Mouse (Mus musculus) regulatory T cell (primary cell): ENCODE measurements around the gene Shld2.
"Not testable (repeated sequence)": the region's sequence is repeated elsewhere in the genome, so short reads cannot be mapped to it uniquely, and the experiment has no call there.

Experiments used
- in situ Hi-C: fragments of 300-600 bp; cut with MboI, MseI; formaldehyde crosslinking; loops from one replicate; pipeline ENCODE4 v1.15.1; 2025; ENCODE audit warnings: high pct_unique_total_duplicates

Gene Shld2

DNA sequence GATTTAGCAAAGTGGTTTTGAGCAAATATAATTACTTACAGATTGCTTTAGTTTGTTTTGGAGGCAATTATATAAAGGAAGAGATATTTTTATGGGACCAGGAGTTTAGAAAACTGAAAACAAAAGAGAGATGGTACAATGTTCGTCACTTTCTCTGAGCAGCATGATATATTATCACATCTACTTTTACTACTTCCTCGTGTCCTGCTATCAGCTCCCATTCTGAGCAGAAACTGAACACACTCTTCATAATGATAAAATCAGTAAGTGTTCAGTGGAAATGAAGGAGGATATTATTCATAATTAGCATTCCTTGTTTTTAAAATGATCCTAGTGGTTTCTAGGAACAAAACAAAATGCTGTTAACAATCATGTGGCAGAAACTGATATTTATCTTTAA lies 21.9 kb downstream of the Shld2 start:
- in situ Hi-C loops: no loop called here

DNA sequence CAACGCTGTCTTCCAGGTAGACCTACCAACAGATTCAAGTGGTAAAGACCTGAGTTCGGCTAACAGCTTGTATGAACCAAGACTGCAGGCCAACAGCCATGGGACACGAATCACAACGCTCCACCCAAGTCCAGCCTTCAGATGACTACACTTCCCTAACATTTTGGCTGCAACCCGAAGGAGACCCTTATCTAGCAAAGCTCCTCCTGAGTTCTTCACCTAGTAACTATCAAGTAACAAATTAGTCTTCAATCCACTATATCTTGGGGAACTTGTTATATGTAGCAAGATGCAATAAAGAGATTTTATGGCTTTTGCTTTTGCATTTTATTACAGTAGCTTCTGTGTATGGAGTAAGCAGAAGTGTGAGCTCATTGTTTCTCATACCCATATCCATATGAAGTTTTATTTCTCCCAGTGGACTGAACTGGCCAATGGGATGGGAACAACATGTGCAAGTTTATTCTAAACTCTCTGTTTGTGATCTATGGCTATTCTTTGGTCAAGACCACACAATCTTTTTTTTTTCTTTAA lies 28.5 kb downstream of the Shld2 start:
- in situ Hi-C loops: no loop called here

DNA sequence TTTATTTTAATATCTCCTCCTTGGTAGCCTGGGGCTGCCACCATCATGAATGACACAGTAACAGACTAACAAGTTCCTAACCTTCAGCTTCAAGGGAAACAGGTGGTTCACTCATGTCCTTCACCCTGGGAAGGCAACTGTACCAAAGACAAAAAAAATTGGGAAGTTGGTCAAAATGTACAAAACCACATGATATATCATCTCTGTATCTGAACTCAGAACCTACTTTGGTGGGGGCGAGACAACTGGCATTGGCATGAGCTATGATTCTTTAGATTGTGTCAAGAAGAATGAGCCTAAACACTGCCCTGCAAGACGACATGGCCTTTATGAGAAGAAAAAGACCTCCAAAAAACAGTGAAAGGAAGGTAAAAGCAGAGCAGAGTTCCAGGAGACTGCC lies 29.5 kb downstream of the Shld2 start:
- in situ Hi-C loops: no loop called here

DNA sequence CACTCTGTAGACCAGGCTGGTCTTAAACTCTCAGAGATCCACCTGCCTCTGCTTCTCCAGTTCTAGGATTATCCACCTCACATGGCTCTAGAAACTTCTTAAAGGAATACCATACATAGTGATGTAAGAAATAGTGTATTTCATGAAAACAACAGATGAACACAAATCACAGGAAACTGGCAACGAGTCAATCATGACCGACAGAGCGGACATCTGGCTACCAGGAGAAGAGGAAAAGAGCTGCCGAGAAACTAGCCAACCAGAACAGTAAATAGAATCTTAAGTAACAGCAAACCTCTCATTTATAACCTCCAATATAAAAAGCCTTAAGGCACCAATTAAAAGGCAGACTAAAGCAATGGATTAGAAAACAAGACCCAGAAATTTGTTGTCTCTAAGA lies 30.6 kb downstream of the Shld2 start:
- in situ Hi-C loops: no loop called here

DNA sequence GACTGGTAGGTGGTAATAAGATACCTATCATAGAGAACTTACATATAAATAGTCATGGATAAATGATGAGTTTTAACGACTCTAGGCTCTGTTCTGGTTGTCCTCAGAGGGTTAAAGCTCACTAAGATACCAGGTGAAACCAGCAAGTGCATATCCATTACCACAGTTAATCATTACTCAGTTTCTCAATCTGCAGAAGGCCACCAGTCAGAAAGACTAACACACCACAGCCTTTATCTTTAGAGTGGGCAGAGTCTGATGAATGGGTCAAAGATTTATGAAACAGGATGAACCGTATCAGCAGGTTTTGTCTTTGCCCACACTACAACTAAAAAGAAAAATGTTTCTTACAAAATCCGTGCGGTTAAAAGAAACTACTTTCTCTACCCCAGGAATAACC lies 35.1 kb downstream of the Shld2 start:
- in situ Hi-C loops: no loop called here

DNA sequence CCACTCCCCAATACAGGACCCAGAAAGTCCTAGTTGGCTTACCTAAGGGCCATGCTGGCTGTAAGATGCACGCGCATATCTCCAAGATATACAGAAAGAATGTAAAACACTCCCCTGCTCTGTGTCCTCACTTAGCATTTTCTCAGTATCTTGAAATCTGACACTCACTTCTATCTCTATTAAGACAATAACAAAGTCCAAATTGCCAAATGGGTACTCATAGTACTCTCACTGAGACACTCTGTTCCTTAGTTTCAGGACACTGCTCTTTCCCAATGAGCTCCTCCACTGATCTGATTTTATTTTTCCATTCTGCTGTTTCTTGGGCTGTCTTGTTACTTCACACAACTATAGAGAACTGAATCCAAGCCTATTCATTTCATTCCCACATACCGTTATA lies 36.2 kb downstream of the Shld2 start:
- in situ Hi-C loops: no loop called here

DNA sequence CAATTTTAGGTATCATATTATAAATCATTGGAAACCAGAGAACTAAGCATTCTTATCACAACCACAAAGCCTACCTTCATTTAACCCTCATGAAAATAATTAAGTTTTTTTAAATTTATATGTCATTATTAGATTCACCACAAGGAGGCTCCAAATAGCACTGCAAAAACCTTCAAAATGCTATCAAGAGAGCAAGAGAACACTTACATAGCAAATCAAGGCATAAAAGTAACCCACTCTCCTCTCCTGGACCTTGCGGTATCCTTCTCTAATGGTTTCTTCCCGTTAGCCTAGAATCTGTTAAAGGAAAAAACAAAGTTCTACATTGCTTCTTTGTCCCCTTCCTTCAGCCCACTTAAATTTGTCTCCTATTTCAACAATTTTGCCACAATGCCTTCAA lies 37.0 kb downstream of the Shld2 start:
- in situ Hi-C loops: no loop called here

DNA sequence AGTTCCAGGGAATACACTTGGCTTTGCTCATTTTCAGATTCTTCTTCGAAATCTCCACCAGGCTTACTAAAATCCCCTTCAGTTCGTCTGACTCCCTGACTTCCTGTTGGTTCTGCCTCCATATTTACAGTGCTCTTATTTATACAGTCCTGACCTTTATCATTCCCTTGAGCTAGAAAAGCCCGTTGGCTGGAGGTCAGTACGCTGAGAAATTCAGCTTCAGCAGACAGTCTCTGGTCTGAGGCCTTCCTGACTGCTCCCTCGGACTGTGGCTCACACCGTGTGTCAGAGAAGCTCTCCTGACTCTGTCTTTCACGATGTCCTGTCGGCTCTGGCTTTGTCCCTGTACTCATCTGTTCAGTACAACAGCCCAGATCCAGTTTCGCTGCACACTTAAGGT lies 42.2 kb downstream of the Shld2 start:
- in situ Hi-C loops: no loop called here

DNA sequence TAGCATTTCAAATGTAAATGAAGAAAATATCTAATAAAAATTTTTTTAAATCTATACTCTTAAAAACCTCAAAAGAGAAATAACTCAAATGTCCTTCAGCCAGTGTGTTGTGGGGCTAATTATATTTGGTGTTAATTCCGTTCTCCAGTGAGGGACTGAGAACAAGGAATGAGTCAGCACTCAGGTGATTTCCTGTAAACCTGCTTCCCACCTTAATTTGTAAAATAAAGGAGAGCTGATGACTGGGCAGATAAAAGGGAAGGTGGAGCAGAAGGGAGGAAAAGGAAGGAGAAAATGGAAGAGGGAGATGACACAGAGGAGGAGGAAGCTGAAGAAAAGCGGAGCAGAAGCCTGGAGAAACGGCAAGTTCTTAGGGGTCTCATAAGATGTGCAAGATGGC lies 51.8 kb downstream of the Shld2 start:
- in situ Hi-C loops: not testable (repeated sequence)

DNA sequence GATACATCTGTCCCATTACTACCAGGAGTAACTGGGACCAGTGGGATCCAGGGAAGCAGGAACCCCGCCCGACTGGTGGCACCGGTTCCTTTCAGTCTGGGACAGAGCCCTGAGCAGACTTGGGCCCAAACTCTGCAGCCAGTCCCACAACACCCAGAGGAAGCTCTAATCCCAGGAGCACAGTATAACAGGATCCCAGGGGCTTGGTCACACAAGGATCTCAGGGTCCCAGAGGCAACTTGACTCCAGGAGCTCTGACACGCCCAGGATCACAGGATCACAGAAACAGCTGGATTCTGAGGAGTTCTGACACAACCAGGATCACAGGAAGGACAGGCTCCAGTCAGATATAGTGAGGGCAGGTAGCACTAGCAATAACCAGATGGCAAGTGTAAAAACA lies 57.0 kb downstream of the Shld2 start:
- in situ Hi-C loops: no loop called here

DNA sequence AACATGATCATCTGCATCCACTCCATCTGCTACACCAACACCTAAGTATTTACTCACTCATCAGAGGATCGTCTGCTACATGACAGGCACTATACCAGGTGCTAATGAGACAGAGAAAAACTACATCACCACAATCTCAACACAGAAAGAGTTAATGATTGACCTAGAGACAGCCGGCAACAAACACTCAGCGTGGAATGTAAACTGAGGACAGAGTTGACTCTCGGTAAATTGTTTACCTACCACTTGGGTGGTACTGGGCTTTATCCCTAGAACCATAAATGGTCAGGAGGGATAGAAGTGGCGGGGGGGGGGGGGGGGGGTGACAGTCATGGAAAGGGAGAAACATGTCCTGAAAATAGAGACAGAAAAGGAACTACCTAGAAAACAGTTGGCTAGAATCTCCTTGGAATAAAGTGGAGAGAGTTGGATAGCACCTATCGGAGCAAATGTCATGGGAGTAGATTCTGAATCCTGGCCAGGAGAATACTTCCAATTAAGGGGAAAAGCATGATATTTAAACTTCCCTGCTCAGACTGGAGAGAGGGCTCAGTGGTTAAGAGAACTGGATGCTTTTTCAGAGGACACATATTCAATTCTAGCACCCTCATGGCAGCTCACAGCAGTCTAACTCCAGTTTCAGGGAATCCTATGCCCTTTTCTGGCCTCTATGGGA lies 57.7 kb downstream of the Shld2 start:
- in situ Hi-C loops: no loop called here

DNA sequence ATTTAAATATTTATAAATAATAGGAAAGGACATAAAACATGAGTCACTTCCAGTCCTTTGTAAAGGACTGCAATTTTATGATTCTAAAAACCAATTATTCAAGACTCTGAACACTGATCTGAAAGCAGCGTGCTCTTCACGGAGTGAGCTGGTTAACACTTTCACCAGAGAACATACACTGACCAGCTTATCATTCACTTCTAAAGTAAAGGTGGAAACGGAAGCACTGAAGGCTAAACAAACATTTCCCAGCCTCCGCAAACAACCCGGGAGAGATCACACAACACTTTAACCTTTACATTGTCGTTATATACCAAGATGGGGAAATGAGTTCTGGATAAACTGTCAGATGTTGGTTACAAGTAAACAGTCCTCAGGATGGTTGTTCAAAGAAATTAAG lies 69.6 kb downstream of the Shld2 start:
- in situ Hi-C loops: no loop called here

DNA sequence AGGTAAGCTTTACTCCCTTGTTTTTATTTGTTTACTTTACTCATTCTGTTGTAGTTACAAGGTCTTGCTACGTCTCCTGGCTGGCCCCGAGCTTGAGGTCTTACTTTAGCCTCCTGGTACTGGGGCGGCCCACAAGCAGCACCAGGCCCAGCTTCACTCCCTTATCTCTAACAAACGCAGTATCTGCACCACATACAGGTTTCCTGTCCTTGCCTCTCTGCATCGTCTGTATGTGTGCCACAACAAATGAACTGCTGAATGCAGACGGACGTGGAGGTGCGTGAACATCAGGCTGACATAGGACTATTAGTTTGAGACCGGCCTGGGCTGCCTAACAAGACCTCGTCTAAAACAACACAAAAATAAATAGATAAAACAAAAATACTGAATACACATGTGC lies 70.0 kb downstream of the Shld2 start:
- in situ Hi-C loops: no loop called here

DNA sequence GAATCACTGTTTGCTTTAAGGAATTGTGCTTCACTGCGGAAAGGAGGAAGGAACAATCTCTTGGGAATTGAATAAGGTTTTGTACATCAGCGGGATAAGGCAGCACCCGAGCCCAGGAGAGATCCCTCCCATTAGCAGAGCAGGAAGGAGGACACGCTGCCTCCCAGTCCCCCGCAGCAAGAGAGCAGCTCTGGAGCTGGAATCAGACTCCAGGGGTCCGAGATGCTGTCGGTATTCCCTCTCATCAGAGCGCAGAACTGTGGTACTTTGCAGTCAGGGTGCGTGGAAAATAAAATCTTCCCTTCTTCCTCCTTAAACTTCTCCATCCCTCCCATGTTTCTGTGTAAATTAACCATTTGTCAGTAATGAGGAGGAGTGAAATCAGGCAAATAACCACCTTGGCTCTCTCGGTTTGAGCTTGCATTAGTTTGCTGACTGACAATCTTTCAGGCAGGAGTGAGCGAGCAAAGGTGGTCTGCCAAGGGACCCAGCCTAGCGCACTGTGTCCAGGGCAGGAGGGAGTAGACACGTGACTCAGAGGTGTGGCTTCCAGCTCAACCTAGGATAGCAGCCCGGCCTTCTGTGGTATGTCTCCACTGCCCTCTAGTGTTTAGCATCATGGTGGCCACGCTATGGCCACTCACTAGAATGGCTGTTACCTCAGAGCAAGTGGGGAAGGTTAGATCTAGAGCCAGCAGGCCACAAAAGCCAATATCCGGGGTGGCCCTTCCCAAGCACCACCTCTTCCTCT lies 75.5 kb downstream of the Shld2 start:
- in situ Hi-C loops: no loop called here

DNA sequence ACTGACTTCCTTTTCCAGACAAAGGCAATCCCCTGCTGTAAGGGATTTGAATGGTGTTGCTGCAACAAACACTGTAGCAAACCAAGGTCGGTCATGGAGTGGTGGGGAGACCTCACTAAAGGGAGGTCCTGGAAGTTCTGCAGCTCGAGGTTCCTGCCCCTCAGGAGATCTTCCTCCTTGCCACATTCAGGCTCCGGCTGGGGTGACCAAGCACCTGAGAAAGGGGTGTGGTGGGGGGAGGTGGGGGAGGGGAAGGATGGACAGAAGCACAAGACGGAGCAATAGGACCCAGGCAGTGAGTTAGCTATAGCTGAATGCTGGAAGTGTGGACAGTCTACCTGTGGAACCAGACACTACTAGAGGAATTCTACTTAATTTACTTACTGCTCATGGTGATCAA lies 76.4 kb downstream of the Shld2 start:
- in situ Hi-C loops: no loop called here

DNA sequence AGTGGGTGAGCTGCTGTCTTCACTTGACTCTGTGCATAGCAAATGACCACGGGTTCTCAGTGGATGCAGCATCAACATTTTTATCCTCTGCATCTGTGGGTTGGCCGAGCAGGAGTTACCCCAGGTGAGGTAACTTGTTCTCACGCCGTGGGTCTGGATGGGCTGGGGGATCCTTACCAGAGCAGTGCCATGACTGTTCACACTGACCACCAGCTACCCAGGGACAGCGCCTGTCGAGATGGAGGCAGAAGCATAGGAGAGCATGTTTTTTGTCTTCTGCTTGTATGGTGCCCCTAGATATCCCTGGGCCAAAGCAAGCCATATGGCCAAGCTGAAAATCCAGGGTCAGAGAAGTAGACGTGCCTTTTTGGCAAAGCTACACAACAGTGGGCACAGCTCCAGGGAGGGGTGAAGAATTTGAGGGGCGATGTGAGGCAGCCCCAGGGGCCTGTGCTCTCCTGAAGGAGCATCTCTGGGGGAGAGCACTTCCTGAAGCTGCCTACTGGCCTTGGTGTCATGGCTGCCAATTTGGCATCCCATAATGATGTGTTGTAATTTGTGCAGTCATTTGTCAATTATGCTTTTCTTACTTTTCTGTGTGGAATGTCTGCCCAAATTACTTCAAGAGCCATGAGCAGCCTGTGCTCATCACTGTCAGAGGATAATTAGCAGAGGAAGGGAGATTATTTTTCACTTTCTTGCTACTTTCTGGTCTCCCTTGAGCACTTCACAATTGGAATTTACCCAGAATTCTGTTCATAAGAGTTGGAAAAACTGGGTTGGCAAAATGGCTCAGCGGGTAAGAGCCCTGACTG lies 77.2 kb downstream of the Shld2 start:
- in situ Hi-C loops: no loop called here

DNA sequence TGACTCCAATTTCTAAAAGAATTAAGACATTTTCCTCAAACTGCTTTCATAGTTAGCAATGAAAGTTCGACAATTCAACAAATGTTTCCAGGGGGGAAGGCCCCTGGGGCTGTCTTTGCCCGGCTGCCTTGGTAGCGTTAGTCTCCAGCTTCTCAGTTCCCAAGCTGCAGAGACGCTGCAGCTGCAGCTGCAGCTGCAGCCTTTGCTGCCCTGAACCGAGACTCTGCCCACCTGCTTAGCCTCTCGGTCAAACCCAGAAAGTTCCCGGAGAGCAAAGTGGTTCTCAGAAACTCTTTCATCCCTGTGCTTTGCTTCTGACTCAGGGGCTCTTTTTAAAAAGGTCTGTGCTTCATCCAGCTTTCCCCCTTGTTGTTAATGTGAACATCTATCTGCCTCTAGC lies 78.0 kb downstream of the Shld2 start:
- in situ Hi-C loops: no loop called here

DNA sequence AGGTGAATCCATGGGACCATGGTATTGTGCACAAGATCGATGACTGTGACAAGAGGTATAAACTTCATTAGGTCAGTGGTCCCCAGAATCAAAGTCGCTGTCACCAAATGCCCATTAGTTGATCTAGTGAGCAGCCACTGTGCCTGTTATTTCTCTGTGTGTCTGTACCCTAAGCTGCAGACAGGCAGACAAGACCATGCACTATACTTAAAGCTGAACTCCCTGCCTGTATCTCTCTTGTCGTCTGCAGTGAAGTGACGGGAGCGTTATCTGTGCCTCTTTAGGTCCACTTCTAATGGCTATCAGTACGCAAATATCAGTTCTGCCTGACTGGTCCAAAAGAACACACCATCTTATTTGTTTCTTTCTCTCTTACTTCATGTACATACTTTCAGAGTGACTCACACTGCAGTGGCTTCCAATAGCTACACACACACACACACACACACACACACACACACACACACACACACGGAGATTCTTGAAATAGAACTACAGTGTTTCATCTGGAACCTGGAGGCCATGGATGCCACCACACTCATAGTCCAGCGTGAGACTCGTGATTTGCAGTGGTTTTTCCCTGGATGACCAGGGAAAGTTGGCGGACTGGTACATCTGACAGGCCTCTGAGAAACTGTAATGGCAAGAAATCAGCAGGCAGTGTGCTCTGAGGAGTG lies 81.3 kb downstream of the Shld2 start:
- in situ Hi-C loops: no loop called here

DNA sequence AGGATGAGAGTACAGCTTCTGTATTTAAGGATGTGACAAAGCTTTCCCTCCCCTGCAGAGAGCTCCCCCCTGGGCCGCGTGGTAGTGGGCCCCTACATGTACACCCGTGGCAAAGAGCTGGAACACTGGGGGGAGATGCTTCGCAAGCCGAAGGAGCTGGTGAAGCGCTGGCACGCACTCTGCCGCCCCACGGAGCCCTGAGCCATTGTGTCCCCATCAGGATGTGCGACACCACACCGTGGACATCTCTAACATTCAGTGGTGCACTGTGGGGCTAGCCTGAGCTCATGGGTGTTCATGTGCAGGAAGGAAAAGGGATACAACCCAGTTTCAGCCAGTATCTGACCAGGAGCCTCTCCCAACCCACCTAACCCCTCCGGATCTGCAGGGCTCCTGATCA lies 82.3 kb downstream of the Shld2 start:
- in situ Hi-C loops: no loop called here

DNA sequence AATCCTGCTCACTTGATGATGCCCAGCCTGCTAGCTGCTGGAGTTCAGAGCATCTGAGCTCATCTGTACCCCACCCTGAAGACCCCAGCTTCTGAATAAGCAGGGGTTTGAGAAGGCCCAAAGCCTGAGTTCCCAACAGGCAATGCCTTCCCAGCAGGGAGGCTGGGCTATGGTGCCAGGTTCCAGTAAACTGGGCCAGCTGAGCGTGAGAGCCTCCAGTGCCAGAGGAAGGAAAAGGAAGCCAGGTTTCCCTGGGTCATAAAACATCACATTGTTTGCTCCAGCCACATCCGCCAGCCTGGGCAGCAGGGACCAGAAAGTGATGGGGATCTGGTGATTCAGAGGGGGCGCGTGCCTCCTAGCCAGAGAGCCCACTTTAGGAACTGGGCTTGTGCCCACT lies 83.7 kb downstream of the Shld2 start:
- in situ Hi-C loops: no loop called here

DNA sequence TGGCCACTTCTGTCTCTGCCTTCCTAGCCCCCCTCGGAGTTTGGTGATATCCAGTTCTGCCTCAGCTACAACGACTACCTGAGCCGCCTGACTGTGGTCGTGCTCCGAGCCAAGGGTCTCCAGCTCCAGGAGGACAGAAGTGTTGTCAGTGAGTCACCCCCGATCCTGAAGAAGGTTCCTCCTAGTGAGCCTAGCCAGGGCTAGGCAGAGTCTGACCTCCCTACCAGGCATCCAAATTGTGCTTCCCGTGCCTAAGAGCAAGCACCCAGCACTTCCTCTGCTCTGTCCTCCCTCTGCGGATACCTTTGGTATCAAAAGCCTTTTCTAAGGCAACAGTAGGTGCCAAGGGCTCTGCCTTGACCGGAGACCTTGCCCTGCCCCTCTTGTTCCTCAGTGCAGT lies 84.3 kb downstream of the Shld2 start:
- in situ Hi-C loops: no loop called here

DNA sequence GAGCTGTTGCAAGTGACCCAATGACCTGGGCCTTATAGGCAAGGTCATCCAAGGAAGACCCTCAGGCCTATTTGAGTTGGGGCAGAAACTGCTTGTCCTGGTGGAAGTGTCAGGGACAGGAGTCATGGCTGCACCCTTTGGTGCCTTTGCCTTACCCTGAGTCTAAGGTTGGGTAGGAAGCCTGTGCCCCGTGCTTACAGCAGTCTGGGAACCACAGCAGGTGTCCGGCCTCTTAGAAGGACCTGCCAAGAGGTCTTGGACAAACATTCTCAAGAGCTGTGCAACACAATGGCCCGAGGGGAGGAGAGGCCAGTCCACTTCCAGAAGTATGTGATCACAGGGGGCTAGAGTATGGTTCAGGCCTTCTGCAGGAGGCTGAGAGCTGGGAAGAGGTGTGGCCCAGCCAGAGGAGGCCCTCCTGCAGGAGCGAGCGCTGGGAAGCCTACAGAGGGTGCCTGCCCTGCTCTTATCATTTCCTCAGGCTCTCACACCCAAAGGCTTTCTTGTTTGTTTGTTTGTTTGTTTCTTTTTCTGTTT lies 86.9 kb downstream of the Shld2 start:
- in situ Hi-C loops: no loop called here
